Mouse (Mus musculus) adipose tissue, adult 10 weeks (tissue): ENCODE measurements around the gene Atp8a1. TPM values are rescaled to one million over a fixed set of nuclear protein-coding genes. Genes with fewer than 3 reads are reported as not detected.

Experiments used
- polyA plus RNA-seq: library from polyadenylated mRNA; stranded (reverse); fragments of 350-450 nt; fragmentation: Illumina TruSeq; extraction: RNeasy Lipid Tissue Mini Kit (QIAGEN cat#74804); gene quantifications from one replicate; pipeline ENCODE4 v1.2.3, GENCODE M21; 2014; ENCODE audit warnings: low read depth, low replicate concordance

Atp8a1 gene
- 8.2 TPM for polyA plus RNA-seq

GRCm38 (mm10) chr5:67847253-67848165 is at the start of gene Atp8a1:
Gene Atp8a1 (minus strand): TSS chr5:67847434.

GRCm38 (mm10) chr5:67607804-67608673 is 239.2 kb downstream of the Atp8a1 start, which contains the start of gene Shisa3:
Gene Shisa3 (plus strand): TSS chr5:67607882.

Other genes with a start within 250 kb of the Atp8a1 start
- gene Shisa3, start 239.6 kb downstream of the Atp8a1 start, polyA plus RNA-seq, result 1.1 TPM
- gene Gm5108, start 94.2 kb upstream of the Atp8a1 start, polyA plus RNA-seq, result not detected
- gene Gm21905, start 99.0 kb upstream of the Atp8a1 start, polyA plus RNA-seq, result not detected
- gene Grxcr1, start 184.4 kb upstream of the Atp8a1 start, polyA plus RNA-seq, result not detected